Mouse (Mus musculus): ENCODE measurements at regions not wholly inside any gene's neighbourhood (a gene's known extent, or its start where the extent isn't known, plus 50 kb on each side); places are given as distances from the start of the nearest gene placed in this dataset.

GRCm38 (mm10) chr16:93369766-93370146 is 234.1 kb downstream of the Setd4 start:
- TF ChIP-seq ZC3H11A (IDR thresholded peaks at IDR 0.05; ENCODE audit: borderline replicate concordance, low read depth, low read length) (no peak), CHD2 (IDR thresholded peaks at IDR 0.05; ENCODE audit: low read depth, low read length) (no peak)
